Mouse (Mus musculus) embryo, embryonic 10.5 days (tissue): Measurements from ENCODE around the gene Kif28.
"Not testable (repeated sequence)": the region's sequence is repeated elsewhere in the genome, so short reads cannot be mapped to it uniquely, and the experiment has no call there.

Experiments
- DNase-seq: peaks from one replicate; pipeline ENCODE4 v3.0.0-alpha.2; 2015; ENCODE audit warnings: low spot score

Kif28 gene

DNA sequence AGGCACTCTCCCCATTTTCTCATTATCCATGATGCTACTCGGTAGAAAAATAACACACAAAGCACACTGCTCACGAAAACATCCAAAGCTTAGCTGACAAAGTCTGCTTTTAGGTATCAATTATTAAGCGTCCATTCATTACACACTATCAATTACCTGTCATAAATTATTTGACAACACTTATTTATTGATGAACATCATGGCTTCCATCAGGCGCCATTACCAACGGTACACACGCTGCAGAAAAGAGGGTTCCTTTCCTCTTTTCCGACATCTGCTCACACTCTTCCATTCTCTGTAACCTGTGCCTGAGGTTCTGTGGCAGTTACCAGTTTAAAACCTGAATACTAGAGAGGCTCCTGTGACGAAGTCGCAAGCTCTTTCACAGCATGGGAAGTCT is at the start of gene Kif28:
Gene Kif28, minus strand, starts transcription at position 101 of the 400 bp plus-strand sequence.
- no peak for DNase-seq

DNA sequence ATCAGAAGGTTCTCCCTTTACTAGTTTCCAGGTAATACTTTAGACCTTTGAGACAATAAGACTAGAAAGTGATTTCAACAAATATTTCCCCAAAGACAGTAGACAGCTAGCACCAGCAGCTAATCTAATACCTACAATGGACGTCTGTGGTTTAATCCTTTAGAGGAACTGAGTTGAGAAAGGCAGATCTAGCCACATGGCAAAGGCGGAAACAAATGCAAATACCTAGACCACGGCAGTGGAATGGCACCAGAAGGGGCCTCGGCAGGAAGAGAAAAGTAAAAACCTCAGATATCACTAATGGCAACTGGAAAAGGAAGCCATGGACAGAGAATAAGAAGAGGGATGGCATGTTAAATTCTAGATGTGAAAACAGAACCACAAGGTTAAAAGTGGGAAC is 42.2 kb upstream of the Kif28 start:
- no peak for DNase-seq

DNA sequence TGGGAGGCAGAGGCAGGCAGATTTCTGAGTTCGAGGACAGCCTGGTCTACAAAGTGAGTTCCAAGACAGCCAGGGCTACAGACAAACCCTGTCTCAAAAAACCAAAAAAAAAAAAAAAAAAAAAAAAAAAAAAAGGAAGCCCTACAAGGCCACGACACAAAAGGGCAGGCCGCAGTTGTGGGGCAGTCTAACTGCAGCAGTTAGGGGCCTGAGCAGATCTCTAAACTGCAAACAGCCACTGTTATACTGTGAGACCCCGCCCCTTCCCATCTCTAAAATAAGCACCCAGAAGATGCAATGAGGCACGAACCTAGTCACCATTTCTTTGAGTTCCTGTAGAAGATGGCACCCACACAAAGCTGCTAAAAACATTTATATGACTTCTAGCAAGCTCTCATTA is 40.4 kb upstream of the Kif28 start:
- DNase-seq: no peak

DNA sequence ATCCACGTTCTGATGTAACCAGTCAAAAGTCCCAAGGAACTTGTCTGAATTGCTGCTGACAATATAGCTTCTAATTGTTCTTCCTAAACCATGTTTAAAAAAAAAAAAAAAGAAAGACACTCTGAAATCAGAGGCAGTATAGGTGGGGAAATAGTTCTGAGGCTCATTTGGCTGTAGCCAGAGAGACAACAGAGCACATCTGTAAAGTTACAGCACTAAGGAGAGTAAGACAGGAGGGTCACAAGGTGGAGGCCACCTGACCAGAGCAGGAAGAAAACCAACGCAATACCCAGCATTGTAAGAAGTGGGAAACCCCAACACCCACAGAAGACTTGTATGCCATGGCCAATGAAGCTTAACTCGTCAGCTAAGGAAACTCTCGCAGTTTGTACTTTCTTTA is 39.0 kb upstream of the Kif28 start:
- no peak for DNase-seq

DNA sequence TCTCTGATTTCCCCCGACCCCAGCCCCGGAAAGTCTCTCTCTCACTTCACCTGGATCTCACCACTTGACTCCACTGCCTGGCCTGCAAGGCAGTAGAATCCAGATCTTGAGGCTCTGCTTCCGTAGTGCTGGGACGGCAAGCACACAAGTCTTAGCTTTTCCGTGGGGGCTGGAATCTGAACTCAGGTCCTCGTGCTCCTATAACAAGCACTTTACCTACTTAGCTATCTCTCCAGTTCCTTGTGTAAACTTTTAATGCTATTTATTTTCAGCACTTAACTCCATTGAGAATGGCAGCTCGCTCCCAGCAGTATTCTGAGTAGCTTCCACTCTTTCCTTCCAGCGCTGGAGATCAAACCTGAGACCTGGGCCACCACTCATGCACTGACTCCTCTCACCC is 31.8 kb upstream of the Kif28 start:
- DNase-seq: no peak

DNA sequence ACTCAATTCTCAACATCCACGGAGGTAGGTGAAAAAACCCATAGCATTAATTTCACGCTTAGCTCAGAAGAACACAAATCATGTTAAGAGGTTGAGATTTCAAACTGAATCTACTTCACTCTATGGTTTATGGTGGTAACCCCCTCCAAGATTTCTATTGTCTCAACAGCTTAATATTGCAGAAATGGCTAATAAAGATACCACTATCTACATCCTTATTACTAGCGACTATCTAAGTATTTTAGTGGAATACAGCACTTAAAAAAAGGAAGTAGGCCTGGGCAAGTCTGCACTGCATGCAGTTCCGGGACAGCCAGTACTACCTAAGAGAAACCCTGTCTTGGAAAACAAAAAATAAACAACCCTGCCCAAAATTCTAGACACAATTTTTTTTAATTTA is 15.5 kb upstream of the Kif28 start:
- DNase-seq: no peak

DNA sequence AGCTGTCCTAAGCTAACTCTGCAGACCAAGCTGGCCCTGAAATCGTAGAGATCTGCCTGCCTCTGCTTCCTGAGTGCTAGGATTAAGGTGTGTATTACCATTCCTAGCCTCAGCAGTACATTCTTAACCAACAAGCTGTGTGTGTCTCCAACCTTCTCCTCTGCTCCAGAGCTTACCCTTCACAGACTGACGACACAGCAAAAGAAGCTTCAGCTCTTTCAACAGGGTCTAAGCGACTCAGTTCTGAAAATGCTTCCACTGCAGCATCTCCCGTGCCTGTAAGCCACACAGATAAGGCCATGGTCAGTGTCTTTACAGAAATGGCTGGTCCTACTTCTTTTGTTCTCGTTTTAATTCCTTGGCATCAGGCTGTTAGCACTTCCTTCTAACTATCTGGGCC is 15.0 kb upstream of the Kif28 start:
- no peak for DNase-seq

DNA sequence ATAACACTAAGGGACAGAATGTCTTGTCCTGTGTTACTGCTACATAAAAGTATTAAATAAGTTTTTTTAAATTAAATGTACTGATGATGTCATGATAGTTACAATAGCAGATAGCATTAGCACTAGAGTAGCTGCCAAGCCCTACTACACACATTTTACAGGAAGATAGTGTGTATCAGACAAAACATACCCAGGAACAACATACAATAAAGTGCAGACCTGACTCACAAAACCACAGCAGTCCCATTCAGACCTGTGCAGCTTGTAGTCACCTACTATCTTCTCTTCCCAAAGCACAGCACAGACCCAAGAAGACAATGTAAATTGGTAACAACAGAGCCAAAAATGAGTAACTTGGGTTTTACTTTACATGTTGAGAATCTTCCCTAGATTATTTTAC is 11.4 kb upstream of the Kif28 start:
- DNase-seq: no peak

DNA sequence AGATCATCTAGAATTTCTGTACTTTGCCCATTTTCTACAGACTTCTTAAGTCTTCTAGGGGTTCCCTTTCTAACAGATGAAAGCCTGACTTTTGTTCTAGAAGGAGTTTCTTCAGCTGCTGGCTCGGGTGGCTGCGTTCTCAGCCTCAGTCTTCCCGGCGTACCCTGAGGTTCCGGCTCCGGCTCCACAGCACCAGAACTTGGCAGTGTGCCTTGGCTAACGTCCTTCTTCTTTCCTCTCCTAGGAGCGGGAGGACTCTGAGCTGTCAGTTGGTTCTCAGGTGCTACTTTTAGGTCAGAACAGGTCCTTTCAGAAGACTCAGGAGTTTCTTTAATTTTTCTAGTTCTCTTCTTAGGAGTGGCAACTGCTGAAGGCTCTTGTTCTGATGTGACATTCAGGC is 7.9 kb upstream of the Kif28 start:
- no peak for DNase-seq

DNA sequence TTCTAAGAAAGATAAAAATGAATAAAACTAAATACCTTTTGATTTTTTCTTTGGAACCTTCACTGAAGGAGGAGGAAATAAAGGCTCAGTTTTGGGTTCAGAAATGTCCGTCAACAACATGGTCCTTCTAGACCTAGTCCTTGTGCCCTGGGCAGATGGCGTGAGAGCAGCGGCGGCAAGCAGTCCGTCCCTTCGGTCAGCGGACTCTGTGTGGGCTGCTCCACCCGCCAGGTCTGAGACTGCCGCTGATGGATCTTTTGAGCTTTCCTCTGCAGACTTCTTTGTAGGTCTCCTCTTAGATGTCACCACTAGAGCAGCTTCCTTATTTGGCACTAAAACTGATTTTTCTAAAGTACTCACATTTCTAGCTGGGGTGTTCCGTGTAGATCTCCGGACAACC is 7.2 kb upstream of the Kif28 start:
- DNase-seq: no peak

DNA sequence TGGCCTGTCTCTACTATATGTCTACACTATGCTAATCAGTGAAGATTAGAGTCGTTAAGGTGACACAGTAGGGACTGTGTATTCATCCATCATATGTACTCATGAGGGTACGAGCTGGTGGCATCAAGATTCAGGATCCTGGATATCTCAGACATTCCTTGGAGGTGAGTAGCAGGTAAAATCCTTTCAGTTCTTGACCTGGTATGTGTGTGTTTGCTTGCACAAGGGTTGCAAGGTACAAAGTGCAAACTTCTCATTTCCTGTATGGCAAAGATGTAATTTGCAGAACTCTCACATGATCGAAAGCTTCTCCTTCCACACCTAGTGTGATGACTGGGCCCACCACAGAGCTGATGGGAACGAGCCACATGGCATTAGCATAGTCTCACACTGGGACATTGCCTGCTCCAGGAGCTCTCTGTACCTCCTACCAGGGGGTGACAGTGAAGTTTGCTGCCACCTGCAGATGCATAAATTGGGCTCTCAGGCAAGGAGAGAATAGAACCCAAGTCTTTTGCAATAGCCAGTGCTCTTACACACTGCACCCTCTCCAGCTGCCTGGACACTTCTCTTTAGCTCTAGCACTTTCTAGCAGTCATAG is 1.4 kb downstream of the Kif28 start:
- no peak for DNase-seq

DNA sequence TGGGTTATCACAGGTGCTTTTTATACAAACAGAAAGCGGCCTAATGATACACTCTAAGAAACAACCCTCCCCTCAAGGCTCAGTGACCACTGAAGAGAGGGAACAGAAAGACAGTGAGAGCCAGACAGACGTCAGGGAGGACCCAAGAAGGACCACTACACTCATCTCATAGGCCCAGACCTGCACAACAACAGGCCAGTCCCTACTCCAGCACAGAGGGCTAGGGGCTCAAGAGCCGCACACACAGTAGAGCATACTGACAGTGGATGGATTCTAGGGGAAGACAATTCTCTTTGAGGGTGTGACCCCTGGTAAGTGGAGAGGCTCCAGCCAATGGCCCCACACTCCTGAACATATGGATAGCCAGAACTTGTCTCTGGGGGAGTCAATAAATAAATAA is 8.6 kb downstream of the Kif28 start:
- DNase-seq: no peak

DNA sequence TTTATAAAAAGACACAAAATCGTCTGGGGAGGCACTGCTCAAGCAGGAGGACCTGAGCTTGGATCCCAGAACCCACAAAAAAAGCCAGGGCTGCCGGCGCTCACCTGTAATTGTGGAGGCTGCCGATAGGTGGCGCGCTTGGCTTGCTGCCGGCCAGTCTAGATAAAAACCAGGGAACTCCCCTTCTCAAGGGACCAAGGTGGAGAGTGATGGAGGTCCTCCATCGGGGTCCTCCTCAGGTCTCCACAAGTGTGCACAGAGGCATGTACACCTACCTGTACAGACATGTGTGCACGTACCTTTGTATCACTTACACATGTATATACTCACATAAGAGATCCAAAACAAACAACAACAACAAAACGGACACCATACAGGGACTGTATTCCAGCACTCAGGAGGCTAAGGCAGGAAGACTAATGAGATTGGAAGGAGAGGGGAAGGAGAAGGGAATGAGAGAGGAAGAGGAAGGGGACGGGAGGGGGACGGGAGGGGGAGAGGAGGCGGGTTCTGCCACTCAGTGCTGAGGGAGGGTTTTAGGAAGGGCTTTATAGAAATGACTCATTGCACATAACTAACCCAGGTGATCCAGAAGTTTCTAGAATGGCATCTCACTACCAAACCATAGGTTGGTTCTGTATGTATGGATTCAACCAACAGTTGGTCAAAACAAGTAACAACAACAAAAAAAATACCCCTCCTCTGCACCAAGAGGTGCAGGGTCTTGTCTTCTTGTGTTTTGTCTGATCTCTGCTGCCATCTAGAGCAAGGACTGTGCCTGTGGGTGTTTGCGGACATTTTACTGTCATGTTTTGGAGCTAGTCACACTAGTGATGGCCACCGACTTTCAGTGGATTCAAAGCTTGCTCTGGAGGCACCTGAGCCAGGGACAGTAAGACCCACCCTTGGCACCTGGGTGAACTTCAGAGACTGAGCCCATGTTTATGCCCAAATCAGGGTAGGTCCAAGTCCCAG is 10.3 kb downstream of the Kif28 start:
- DNase-seq: peak; percentile 57

DNA sequence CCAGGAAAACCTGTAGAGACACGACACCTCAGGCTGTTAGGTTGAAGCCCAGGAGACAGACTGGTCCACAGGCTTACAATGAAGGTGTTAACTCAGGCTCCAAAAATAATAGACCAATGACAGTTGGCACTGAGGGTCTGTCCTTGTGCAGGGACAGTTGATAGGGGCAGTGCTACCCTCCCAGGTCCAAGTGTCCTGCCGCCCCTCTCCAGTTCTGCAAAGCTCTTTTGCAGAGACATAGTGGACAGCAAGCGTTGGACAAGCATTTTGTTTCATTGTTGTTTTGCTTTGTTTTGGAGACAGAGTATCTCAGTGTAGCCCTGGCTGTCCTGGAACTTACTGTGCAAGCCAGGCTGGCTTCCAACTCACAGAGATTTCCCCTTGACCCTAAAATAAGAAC is 13.7 kb downstream of the Kif28 start:
- DNase-seq: no peak

DNA sequence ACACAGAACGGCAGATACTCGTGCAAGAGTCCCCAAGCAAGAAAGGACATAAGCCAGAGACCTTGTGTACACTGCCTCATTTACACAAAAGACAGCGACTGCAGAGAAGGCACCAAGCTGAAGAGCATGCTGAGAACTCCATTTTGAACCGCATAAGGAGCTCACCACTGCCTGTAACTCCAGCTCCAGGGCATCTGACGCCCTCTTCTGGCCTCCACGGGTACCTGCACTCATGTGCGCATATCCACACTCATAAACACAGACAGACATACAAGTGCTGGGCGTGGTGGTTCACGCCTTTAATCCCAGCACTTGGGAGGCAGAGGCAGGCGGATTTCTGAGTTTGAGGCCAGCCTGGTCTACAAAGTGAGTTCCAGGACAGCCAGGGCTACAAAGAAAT is 16.4 kb downstream of the Kif28 start:
- no peak for DNase-seq

DNA sequence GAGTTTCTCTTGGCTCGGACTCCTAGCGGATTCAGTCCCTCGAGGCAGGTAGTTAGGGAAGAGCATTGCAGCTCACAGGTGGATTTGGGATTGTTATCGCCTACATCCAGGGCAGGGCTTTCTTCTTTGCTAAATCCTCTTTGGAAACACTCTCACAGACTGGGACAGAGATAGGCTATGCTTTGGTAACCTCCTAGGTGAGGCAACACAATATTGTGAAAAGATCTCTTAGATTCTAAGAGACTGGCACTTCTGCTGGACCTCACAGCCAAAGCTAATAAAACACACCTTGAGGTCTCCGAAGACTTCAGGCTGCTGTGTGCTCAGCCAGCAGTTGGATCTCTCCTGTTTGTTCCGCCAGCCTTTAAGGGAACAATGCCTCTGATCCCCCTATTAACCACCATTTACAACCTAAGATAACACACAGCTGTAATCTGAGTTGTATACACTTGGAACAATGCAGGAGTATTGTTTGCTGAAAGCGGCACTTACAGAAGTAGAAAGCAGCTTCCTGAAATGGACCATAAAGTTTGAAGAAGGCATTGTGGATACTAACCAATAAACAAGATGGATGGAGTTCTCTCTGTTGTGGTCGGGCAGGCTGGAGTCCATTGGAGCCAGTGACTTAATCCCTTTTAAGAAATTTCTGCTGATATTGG is 22.1 kb downstream of the Kif28 start:
- DNase-seq: no peak

DNA sequence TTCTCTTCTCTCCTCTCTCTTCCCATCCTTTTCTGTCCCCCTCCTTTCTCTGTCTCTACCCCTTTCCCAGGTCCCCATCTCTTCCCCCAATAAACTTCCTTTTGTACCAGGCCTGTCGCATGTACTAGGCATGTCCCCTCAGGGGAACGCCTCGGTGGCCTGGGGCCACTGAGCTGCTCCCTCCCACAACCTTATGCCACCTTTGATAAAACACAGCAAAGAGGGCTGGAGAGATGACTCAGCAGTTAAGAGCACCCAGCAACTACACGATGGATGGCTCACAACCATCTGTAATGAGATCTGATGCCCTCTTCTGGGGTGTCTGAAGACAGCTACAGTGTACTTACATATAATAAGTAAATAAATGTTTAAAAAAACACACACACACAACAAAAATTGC is 29.3 kb downstream of the Kif28 start:
- no peak for DNase-seq

DNA sequence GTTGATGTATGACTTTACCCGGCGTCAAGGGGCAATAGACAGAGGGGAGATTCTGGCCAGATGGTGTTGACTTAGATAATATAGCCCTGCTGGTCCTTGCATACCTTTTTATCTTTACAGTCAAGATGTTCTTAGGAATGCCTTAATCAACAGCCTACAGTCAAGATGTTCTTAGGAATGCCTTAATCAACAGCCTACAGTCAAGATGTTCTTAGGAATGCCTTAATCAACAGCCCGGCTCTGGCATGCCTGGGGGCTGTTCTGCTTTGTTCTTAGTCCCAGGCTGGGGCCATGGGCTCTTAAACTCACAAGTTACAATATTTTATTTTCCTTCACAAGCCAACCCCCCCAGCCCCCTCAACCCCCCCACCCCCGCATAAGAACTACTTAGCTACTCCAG is 29.8 kb downstream of the Kif28 start:
- not testable (repeated sequence) for DNase-seq

DNA sequence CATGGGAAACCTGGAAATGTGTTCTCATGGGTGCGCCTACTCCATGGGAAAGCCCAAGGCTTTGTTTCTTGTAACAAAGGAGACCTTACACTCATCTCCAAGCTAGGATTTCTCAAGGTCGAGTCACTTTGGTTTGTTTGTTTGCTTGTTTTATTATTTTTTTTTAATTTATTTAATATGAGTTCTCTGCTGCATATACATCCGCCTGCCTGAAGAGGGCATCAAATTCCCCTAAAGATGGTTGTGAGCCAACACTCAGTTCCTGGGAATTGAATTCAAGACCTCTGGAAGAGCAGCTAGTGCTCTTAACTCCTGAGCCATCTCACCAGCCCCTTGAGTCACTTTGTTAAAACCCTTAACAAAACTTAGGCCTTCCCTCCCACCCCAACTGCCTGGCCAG is 31.7 kb downstream of the Kif28 start:
- DNase-seq: no peak

DNA sequence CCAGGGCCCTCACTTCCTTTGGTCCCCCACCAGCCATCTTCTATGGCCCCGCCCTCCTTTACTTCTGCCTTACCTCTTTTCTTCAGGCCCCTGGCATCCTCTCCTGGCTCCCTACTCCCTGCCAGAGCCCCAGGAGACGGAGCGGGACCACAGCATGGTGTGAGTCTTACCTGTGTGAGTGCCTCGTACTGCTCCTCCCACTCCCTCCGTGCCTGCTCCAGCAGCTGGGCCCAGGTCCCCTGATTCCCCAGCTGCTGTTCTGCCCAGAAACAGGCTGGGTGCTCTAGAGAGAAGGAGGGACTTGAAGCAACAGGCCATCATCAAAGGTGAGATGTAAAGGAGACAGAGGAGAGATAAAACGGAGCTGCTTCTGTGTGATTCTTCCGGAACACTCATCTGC is 32.4 kb downstream of the Kif28 start:
- no peak for DNase-seq

DNA sequence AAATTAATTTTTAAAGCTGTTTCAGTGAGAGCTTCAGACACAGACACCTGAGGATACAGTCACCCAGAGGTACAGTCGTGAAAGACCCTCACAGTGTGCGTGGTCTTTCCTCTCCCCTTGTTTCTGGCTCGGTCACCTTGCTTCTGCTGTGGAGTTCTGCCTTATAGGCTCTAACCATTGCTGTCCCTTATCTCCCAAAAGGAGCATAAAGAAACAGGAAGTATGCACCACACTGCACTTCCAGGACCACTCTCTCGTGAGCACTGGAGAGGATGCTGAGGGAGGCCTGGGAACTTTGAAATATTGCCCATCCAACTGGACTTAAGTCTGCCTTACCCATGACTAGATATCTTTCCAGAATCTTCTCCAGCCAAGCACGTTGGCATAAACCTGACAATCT is 34.3 kb downstream of the Kif28 start:
- no peak for DNase-seq

DNA sequence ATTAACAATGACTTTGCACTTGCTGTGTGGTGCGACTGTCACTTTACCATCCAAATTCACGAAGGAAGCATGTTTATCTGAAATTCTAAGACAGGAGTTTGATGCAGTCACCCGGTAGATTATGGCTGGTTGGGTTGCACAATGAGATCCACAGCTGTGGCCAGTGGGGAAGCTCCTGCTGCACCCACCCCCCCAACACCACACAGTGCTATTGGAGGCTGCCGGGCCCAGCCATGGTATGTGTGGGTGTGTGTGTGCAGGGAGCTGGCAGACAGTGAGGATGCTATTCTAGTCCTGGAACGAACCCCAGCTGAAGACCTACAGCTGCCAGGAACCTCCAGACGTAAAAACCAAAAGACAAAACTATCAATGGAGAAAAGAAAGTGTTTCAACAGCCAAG is 35.7 kb downstream of the Kif28 start:
- DNase-seq: no peak

DNA sequence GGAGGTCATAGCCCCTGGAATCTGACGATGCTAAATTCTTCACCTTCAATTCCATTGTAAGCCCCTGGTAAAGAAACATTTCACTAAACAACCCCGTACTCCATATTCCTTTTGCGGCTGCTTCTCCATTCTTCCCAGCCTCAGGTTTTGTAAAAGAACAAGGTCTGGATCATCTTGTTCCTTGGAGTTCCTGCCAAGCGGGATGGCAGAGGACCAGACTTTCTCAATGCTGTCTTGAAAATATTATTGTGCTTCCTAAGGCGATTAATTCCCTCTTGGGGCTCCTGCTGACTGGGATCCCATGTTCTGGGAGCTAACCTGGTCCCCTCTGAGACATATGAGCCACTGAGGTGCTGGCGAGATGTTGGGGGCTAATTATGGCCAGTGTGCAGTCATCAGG is 39.9 kb downstream of the Kif28 start:
- DNase-seq: no peak
